In the genomic region with DNA sequence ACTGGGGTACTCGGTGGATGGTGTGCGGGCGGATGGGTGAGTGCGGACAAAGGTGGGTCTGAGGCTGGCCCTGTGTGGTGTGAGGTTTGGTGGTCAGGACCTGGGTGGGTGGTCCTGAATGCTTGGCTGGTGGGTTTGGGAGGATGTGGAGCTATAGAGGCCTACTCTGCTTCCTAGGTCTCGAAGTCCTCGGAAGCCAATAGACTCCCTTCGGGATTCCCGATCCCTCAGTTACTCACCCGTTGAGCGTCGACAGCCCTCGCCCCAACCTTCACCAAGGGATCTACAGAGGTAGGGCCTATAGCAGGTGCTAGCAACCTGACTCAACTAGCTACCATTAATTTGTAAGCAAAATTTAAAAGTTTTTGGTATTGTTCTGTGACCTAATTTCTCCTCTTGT, we compare ENCODE assay signal across 35 mouse cellular contexts. TPM values are rescaled to one million over a fixed set of nuclear protein-coding genes. Genes with fewer than 3 reads are reported as not detected.
A peak's percentile ranks its signal among the peaks of the same experiment; 100 is the strongest.
DNase-seq lines count a peak whose midpoint lies in the region; ATAC-seq and TF ChIP-seq lines count a peak whose summit lies in the region.
"Had no signal": no experiment of that assay in that cellular context is flagged by ENCODE, and none has a peak within 500 bp of the region (broad histone marks: within the 10 kb centered on the region; RNA-seq: fewer than 3 reads in every experiment).

No protein-coding gene starts in this region.

- intact Hi-C loops in left cerebral cortex, postnatal 4 days (cut with DNase I), result loop anchor here (2.0 kb wide), 1 partner anchor 13 kb away; no protein-coding TSS in a partner anchor

- WGBS in forebrain, embryonic 11.5 days, result 95% methylated on average over 12 of the region's 12 CpGs
- WGBS in forebrain, embryonic 12.5 days, result 89% methylated on average over 12 of the region's 12 CpGs
- WGBS in intestine, embryonic 14.5 days, result 92% methylated on average over 12 of the region's 12 CpGs
- WGBS in intestine, postnatal 0 days, result 87% methylated on average over 12 of the region's 12 CpGs
- 91% methylated on average over 12 of the region's 12 CpGs for WGBS in midbrain, embryonic 13.5 days
- WGBS in midbrain, embryonic 14.5 days, result 92% methylated on average over 12 of the region's 12 CpGs
- 88% methylated on average over 12 of the region's 12 CpGs for WGBS in stomach, postnatal 0 days

- peaks cover 8% of the 10 kb centered on the region; the same call in 1 of the 2 replicates for H3K9me3 ChIP-seq in forebrain, embryonic 11.5 days (ENCODE audit: control insufficient read depth, low read length)
- H3K9me3 ChIP-seq in forebrain, embryonic 12.5 days, result peaks cover 9% of the 10 kb centered on the region
- H3K9me3 ChIP-seq in intestine, embryonic 14.5 days (ENCODE audit: control insufficient read depth, low read length), result peaks cover 12% of the 10 kb centered on the region
- H3K9me3 ChIP-seq in intestine, postnatal 0 days (ENCODE audit: control insufficient read depth), result peaks cover 6% of the 10 kb centered on the region; the same call in 1 of the 2 replicates
- H3K9me3 ChIP-seq in midbrain, embryonic 13.5 days, result peaks cover 5% of the 10 kb centered on the region; the same call in 1 of the 2 replicates
- peaks cover 9% of the 10 kb centered on the region for H3K9me3 ChIP-seq in midbrain, embryonic 14.5 days (ENCODE audit: control insufficient read depth, low read length)
- H3K9me3 ChIP-seq in stomach, postnatal 0 days (ENCODE audit: control insufficient read depth, low read length), result peaks cover 6% of the 10 kb centered on the region; the same call in 1 of the 2 replicates
- H3K9me3 ChIP-seq: stomach, embryonic 15.5 days had no signal

- peaks cover 64% of the 10 kb centered on the region for H3K36me3 ChIP-seq in forebrain, embryonic 11.5 days (ENCODE audit: control insufficient read depth, insufficient read depth, low read length)
- peaks cover 89% of the 10 kb centered on the region for H3K36me3 ChIP-seq in forebrain, embryonic 12.5 days (replicated peaks)
- H3K36me3 ChIP-seq in intestine, embryonic 14.5 days (ENCODE audit: control insufficient read depth, insufficient read depth, low read length), result peaks cover 88% of the 10 kb centered on the region
- peaks cover 84% of the 10 kb centered on the region for H3K36me3 ChIP-seq in intestine, postnatal 0 days (ENCODE audit: control insufficient read depth, insufficient read depth)
- H3K36me3 ChIP-seq in midbrain, embryonic 13.5 days, result peaks cover 86% of the 10 kb centered on the region
- peaks cover 86% of the 10 kb centered on the region for H3K36me3 ChIP-seq in midbrain, embryonic 14.5 days (ENCODE audit: control insufficient read depth, insufficient read depth, low read length)
- H3K36me3 ChIP-seq in stomach, postnatal 0 days (ENCODE audit: control insufficient read depth, insufficient read depth, low read length), result peaks cover 46% of the 10 kb centered on the region

- no peak overlapping the region for H3K4me2 ChIP-seq in forebrain, embryonic 11.5 days (ENCODE audit: low read depth, low read length, severe bottlenecking)
- no peak overlapping the region for H3K4me2 ChIP-seq in forebrain, embryonic 12.5 days
- H3K4me2 ChIP-seq in intestine, embryonic 14.5 days (ENCODE audit: low read length), result no peak overlapping the region
- no peak overlapping the region for H3K4me2 ChIP-seq in intestine, postnatal 0 days (replicated peaks; ENCODE audit: low read depth)
- H3K4me2 ChIP-seq in midbrain, embryonic 13.5 days (replicated peaks), result no peak overlapping the region
- no peak overlapping the region for H3K4me2 ChIP-seq in midbrain, embryonic 14.5 days (ENCODE audit: low read length)
- no peak overlapping the region for H3K4me2 ChIP-seq in stomach, postnatal 0 days (replicated peaks; ENCODE audit: low read depth)
- H3K4me2 ChIP-seq: hindbrain, embryonic 13.5 days; kidney, embryonic 15.5 days; limb, embryonic 15.5 days; liver, embryonic 13.5 days; stomach, embryonic 15.5 days had no signal

- no peaks in the 10 kb centered on the region for H3K27me3 ChIP-seq in forebrain, embryonic 11.5 days (ENCODE audit: control insufficient read depth, insufficient read depth, low read length)
- H3K27me3 ChIP-seq in forebrain, embryonic 12.5 days, result no peaks in the 10 kb centered on the region
- H3K27me3 ChIP-seq in intestine, embryonic 14.5 days (replicated peaks; ENCODE audit: control insufficient read depth, insufficient read depth, low read length), result no peaks in the 10 kb centered on the region
- H3K27me3 ChIP-seq in intestine, postnatal 0 days (replicated peaks; ENCODE audit: control insufficient read depth, insufficient read depth, low read length), result no peaks in the 10 kb centered on the region
- no peaks in the 10 kb centered on the region for H3K27me3 ChIP-seq in midbrain, embryonic 13.5 days
- H3K27me3 ChIP-seq in midbrain, embryonic 14.5 days (ENCODE audit: control insufficient read depth, insufficient read depth, low read length), result no peaks in the 10 kb centered on the region
- no peaks in the 10 kb centered on the region for H3K27me3 ChIP-seq in stomach, postnatal 0 days (ENCODE audit: control insufficient read depth, insufficient read depth, low read length)
- H3K27me3 ChIP-seq: hindbrain, embryonic 13.5 days; kidney, embryonic 15.5 days; limb, embryonic 15.5 days; liver, embryonic 13.5 days; stomach, embryonic 15.5 days had no signal

- no peak overlapping the region for H3K27ac ChIP-seq in forebrain, embryonic 11.5 days (ENCODE audit: low read depth, low read length)
- no peak overlapping the region for H3K27ac ChIP-seq in forebrain, embryonic 12.5 days
- H3K27ac ChIP-seq in intestine, embryonic 14.5 days (ENCODE audit: low read depth), result no peak overlapping the region
- H3K27ac ChIP-seq in intestine, postnatal 0 days (ENCODE audit: low read depth, low read length), result no peak overlapping the region; the same call in 1 of the 2 replicates
- H3K27ac ChIP-seq in midbrain, embryonic 13.5 days, result no peak overlapping the region
- no peak overlapping the region for H3K27ac ChIP-seq in midbrain, embryonic 14.5 days (replicated peaks; ENCODE audit: low read depth, low read length)
- H3K27ac ChIP-seq in stomach, postnatal 0 days (replicated peaks), result no peak overlapping the region
- H3K27ac ChIP-seq: hindbrain, embryonic 13.5 days; kidney, embryonic 15.5 days; layer of hippocampus, adult 2 months; limb, embryonic 10.5 days; liver, embryonic 13.5 days; stomach, embryonic 15.5 days had no signal

- DNase-seq in forebrain, embryonic 11.5 days (ENCODE audit: low spot score), result no peak
- no peak for DNase-seq in intestine, embryonic 14.5 days (ENCODE audit: low spot score)
- DNase-seq in midbrain, embryonic 14.5 days, result no peak
- DNase-seq in stomach, postnatal 0 days (ENCODE audit: low spot score), result no peak
- DNase-seq in left cerebral cortex, postnatal 4 days, result no peak
- DNase-seq: adrenal gland, adult 2 months; adrenal gland, postnatal 36 days; cerebellum, adult 2 months; cerebellum, postnatal 14 days; gastrocnemius, postnatal 10 days; kidney, adult 11 months; kidney, postnatal 36 days; liver, embryonic 13.5 days; lung, adult 18-20 months; lung, postnatal 10 days; retina, postnatal 1 day; right cerebral cortex, postnatal 14 days; thymus, adult 18-20 months; thymus, postnatal 25 days had no signal

- peak; percentile 31; the same call in 1 of the 2 replicates for ATAC-seq in forebrain, embryonic 11.5 days (replicated peaks; ENCODE audit: low FRiP score)
- no peak for ATAC-seq in forebrain, embryonic 12.5 days (ENCODE audit: low FRiP score)
- peak; percentile 32; the same call in 1 of the 2 replicates for ATAC-seq in intestine, embryonic 14.5 days (replicated peaks; ENCODE audit: low FRiP score, low TSS enrichment, low read depth)
- no peak for ATAC-seq in intestine, postnatal 0 days
- 0 out of 2 replicates have a peak, but pooled peaks have one; percentile 46 for ATAC-seq in midbrain, embryonic 13.5 days
- ATAC-seq in midbrain, embryonic 14.5 days (ENCODE audit: low FRiP score, low TSS enrichment), result no peak
- ATAC-seq in stomach, postnatal 0 days (ENCODE audit: low FRiP score, low TSS enrichment), result 0 out of 2 replicates have a peak, but pooled peaks have one; percentile 13
- ATAC-seq: activated CD4-positive, CD25-positive, alpha-beta regulatory T cell, adult 4 months had no signal

- TF ChIP-seq EP300 in stomach, postnatal 0 days (optimal IDR thresholded peaks at IDR 0.05), result no peak

- peaks cover 8% of the 10 kb centered on the region; the same call in 1 of the 2 replicates for H3K4me1 ChIP-seq in forebrain, embryonic 11.5 days (replicated peaks; ENCODE audit: control insufficient read depth, insufficient read depth, low read length)
- peaks cover 20% of the 10 kb centered on the region for H3K4me1 ChIP-seq in forebrain, embryonic 12.5 days
- H3K4me1 ChIP-seq in intestine, embryonic 14.5 days (replicated peaks; ENCODE audit: control insufficient read depth, insufficient read depth, low read length), result peaks cover 13% of the 10 kb centered on the region
- no peaks in the 10 kb centered on the region; the same call in none of the 2 replicates for H3K4me1 ChIP-seq in intestine, postnatal 0 days (replicated peaks; ENCODE audit: control insufficient read depth, insufficient read depth, low read length)
- H3K4me1 ChIP-seq in midbrain, embryonic 13.5 days (replicated peaks), result peaks cover 20% of the 10 kb centered on the region
- H3K4me1 ChIP-seq in midbrain, embryonic 14.5 days (ENCODE audit: control insufficient read depth, insufficient read depth, low read length), result peaks cover 11% of the 10 kb centered on the region
- no peaks in the 10 kb centered on the region; the same call in 1 of the 2 replicates for H3K4me1 ChIP-seq in stomach, postnatal 0 days (replicated peaks; ENCODE audit: control insufficient read depth, insufficient read depth)

- no peak overlapping the region for H3K4me3 ChIP-seq in forebrain, embryonic 11.5 days (ENCODE audit: low read depth, low read length)
- H3K4me3 ChIP-seq in forebrain, embryonic 12.5 days (replicated peaks), result no peak overlapping the region
- H3K4me3 ChIP-seq in intestine, embryonic 14.5 days (ENCODE audit: low read depth, low read length), result no peak overlapping the region
- H3K4me3 ChIP-seq in intestine, postnatal 0 days (ENCODE audit: low read depth, low read length), result no peak overlapping the region
- H3K4me3 ChIP-seq in midbrain, embryonic 13.5 days (replicated peaks), result no peak overlapping the region
- no peak overlapping the region for H3K4me3 ChIP-seq in midbrain, embryonic 14.5 days (replicated peaks; ENCODE audit: low read depth, low read length)
- no peak overlapping the region for H3K4me3 ChIP-seq in stomach, postnatal 0 days (ENCODE audit: low read depth, low read length)
- H3K4me3 ChIP-seq: hindbrain, embryonic 13.5 days; kidney, embryonic 15.5 days; layer of hippocampus, adult 2 months; limb, embryonic 10.5 days; limb, embryonic 15.5 days; liver, embryonic 13.5 days; stomach, embryonic 15.5 days had no signal

- H3K9ac ChIP-seq in forebrain, embryonic 11.5 days (ENCODE audit: low read length), result no peak overlapping the region
- no peak overlapping the region for H3K9ac ChIP-seq in forebrain, embryonic 12.5 days
- H3K9ac ChIP-seq in intestine, embryonic 14.5 days (ENCODE audit: low read length), result no peak overlapping the region
- H3K9ac ChIP-seq in intestine, postnatal 0 days (ENCODE audit: low read depth, low read length), result no peak overlapping the region
- H3K9ac ChIP-seq in midbrain, embryonic 13.5 days (replicated peaks), result no peak overlapping the region
- H3K9ac ChIP-seq in midbrain, embryonic 14.5 days (replicated peaks; ENCODE audit: low read length), result no peak overlapping the region
- no peak overlapping the region for H3K9ac ChIP-seq in stomach, postnatal 0 days (ENCODE audit: low read length)
- H3K9ac ChIP-seq: hindbrain, embryonic 13.5 days; kidney, embryonic 15.5 days; limb, embryonic 15.5 days; liver, embryonic 13.5 days; stomach, embryonic 15.5 days had no signal

- TF ChIP-seq CTCF in intestine, postnatal 0 days (IDR thresholded peaks at IDR 0.05; ENCODE audit: low read depth), result no peak
- no peak for TF ChIP-seq CTCF in stomach, postnatal 0 days (IDR thresholded peaks at IDR 0.05; ENCODE audit: low read depth)

RNA-seq across cellular contexts. Expression of gene Elob, which starts 5.3 kb away (rescaled TPM):
- 1,038 and 1,041 TPM in 2 replicates for polyA plus RNA-seq in forebrain, embryonic 11.5 days (2014; fragmentation: Nextera tagmentation; extraction: Ambion mirVana)
- polyA plus RNA-seq in forebrain, embryonic 12.5 days (2016; fragmentation: Nextera tagmentation; extraction: Ambion mirVana), result 1,039 and 1,118 TPM in 2 replicates
- polyA plus RNA-seq in intestine, embryonic 14.5 days (2014; fragmentation: Nextera tagmentation; extraction: Ambion mirVana), result 1,105 and 1,121 TPM in 2 replicates
- polyA plus RNA-seq in intestine, postnatal 0 days (2015; fragmentation: Nextera tagmentation; extraction: Ambion mirVana), result 994 and 1,025 TPM in 2 replicates
- 1,286 and 1,324 TPM in 2 replicates for polyA plus RNA-seq in midbrain, embryonic 13.5 days (2015; fragmentation: Nextera tagmentation; extraction: Ambion mirVana)
- polyA plus RNA-seq in midbrain, embryonic 14.5 days (2014; fragmentation: Nextera tagmentation; extraction: Ambion mirVana), result 1,255 and 1,621 TPM in 2 replicates
- 881 and 1,013 TPM in 2 replicates for polyA plus RNA-seq in stomach, postnatal 0 days (2015; fragmentation: Nextera tagmentation; extraction: Ambion mirVana)
- total RNA-seq in left cerebral cortex, postnatal 4 days (2021), result 100 to 1,000 TPM; 435 to 447 TPM

RNA-seq across cellular contexts. Expression of gene Prss33, which starts 12.2 kb away (rescaled TPM):
- polyA plus RNA-seq in forebrain, embryonic 11.5 days (2014; fragmentation: Nextera tagmentation; extraction: Ambion mirVana), result not detected in 2 replicates
- 0.14 TPM in 1 of 2 replicates, not detected in the other for polyA plus RNA-seq in forebrain, embryonic 12.5 days (2016; fragmentation: Nextera tagmentation; extraction: Ambion mirVana)
- 0.26 TPM in 1 of 2 replicates, not detected in the other for polyA plus RNA-seq in intestine, embryonic 14.5 days (2014; fragmentation: Nextera tagmentation; extraction: Ambion mirVana)
- polyA plus RNA-seq in intestine, postnatal 0 days (2015; fragmentation: Nextera tagmentation; extraction: Ambion mirVana), result not detected in 2 replicates
- 0.30 and 0.36 TPM in 2 replicates for polyA plus RNA-seq in midbrain, embryonic 13.5 days (2015; fragmentation: Nextera tagmentation; extraction: Ambion mirVana)
- 0.41 TPM in 1 of 2 replicates, not detected in the other for polyA plus RNA-seq in midbrain, embryonic 14.5 days (2014; fragmentation: Nextera tagmentation; extraction: Ambion mirVana)
- polyA plus RNA-seq in stomach, postnatal 0 days (2015; fragmentation: Nextera tagmentation; extraction: Ambion mirVana), result 0.11 TPM in 1 of 2 replicates, not detected in the other
- under 1 TPM; 0.34 to 0.48 TPM for total RNA-seq in left cerebral cortex, postnatal 4 days (2021)
- total RNA-seq: adrenal gland, adult 2 months; adrenal gland, postnatal 36 days; gastrocnemius, postnatal 10 days; heart, adult 8-10 months; heart, postnatal 25 days; layer of hippocampus, adult 2 months; layer of hippocampus, postnatal 25 days had no signal
- polyA plus RNA-seq: embryonic facial prominence, embryonic 11.5 days; heart, embryonic 14.5 days; limb, embryonic 10.5 days; limb, embryonic 15.5 days; liver, embryonic 13.5 days; neural tube, embryonic 14.5 days; stomach, embryonic 15.5 days had no signal

RNA-seq across cellular contexts. Expression of gene Prss32, which starts 20.0 kb away (rescaled TPM):
- polyA plus RNA-seq in forebrain, embryonic 11.5 days (2014; fragmentation: Nextera tagmentation; extraction: Ambion mirVana), result not detected in 2 replicates
- not detected in 2 replicates for polyA plus RNA-seq in forebrain, embryonic 12.5 days (2016; fragmentation: Nextera tagmentation; extraction: Ambion mirVana)
- polyA plus RNA-seq in intestine, embryonic 14.5 days (2014; fragmentation: Nextera tagmentation; extraction: Ambion mirVana), result 1.1 and 1.5 TPM in 2 replicates
- polyA plus RNA-seq in intestine, postnatal 0 days (2015; fragmentation: Nextera tagmentation; extraction: Ambion mirVana), result 16.2 and 23.1 TPM in 2 replicates
- not detected in 2 replicates for polyA plus RNA-seq in midbrain, embryonic 13.5 days (2015; fragmentation: Nextera tagmentation; extraction: Ambion mirVana)
- not detected in 2 replicates for polyA plus RNA-seq in midbrain, embryonic 14.5 days (2014; fragmentation: Nextera tagmentation; extraction: Ambion mirVana)
- 13.6 and 14.8 TPM in 2 replicates for polyA plus RNA-seq in stomach, postnatal 0 days (2015; fragmentation: Nextera tagmentation; extraction: Ambion mirVana)
- total RNA-seq in left cerebral cortex, postnatal 4 days (2021), result 1 to 10 TPM in 1 of 2 experiments, under 1 TPM in 1; 0.74 to 1.4 TPM
- total RNA-seq: adrenal gland, adult 2 months; adrenal gland, postnatal 36 days; gastrocnemius, postnatal 10 days; heart, adult 8-10 months; heart, postnatal 25 days; layer of hippocampus, adult 2 months; layer of hippocampus, postnatal 25 days had no signal
- polyA plus RNA-seq: adrenal gland, adult 2 months; cerebellum, adult 2 months; embryonic facial prominence, embryonic 11.5 days; heart, embryonic 14.5 days; hindbrain, embryonic 13.5 days; kidney, embryonic 15.5 days; limb, embryonic 10.5 days; limb, embryonic 15.5 days; liver, embryonic 13.5 days; neural tube, embryonic 14.5 days had no signal

RNA-seq across cellular contexts. Expression of gene Prss41, which starts 20.4 kb away (rescaled TPM):
- polyA plus RNA-seq in forebrain, embryonic 11.5 days (2014; fragmentation: Nextera tagmentation; extraction: Ambion mirVana), result 2.1 and 2.6 TPM in 2 replicates
- polyA plus RNA-seq in forebrain, embryonic 12.5 days (2016; fragmentation: Nextera tagmentation; extraction: Ambion mirVana), result 1.3 and 3.0 TPM in 2 replicates
- 2.1 and 2.9 TPM in 2 replicates for polyA plus RNA-seq in intestine, embryonic 14.5 days (2014; fragmentation: Nextera tagmentation; extraction: Ambion mirVana)
- polyA plus RNA-seq in intestine, postnatal 0 days (2015; fragmentation: Nextera tagmentation; extraction: Ambion mirVana), result 5.2 and 6.2 TPM in 2 replicates
- polyA plus RNA-seq in midbrain, embryonic 13.5 days (2015; fragmentation: Nextera tagmentation; extraction: Ambion mirVana), result 0.94 and 1.5 TPM in 2 replicates
- polyA plus RNA-seq in midbrain, embryonic 14.5 days (2014; fragmentation: Nextera tagmentation; extraction: Ambion mirVana), result 1.00 and 2.2 TPM in 2 replicates
- 0.88 and 0.90 TPM in 2 replicates for polyA plus RNA-seq in stomach, postnatal 0 days (2015; fragmentation: Nextera tagmentation; extraction: Ambion mirVana)
- 1 to 10 TPM; 3.8 to 4.7 TPM for total RNA-seq in left cerebral cortex, postnatal 4 days (2021)
- total RNA-seq: gastrocnemius, postnatal 10 days; heart, postnatal 25 days had no signal
- polyA plus RNA-seq: heart, embryonic 14.5 days had no signal

RNA-seq across cellular contexts. Expression of gene Srrm2, which starts 33.3 kb away (rescaled TPM):
- 541 and 559 TPM in 2 replicates for polyA plus RNA-seq in forebrain, embryonic 11.5 days (2014; fragmentation: Nextera tagmentation; extraction: Ambion mirVana)
- 660 and 697 TPM in 2 replicates for polyA plus RNA-seq in forebrain, embryonic 12.5 days (2016; fragmentation: Nextera tagmentation; extraction: Ambion mirVana)
- 451 and 452 TPM in 2 replicates for polyA plus RNA-seq in intestine, embryonic 14.5 days (2014; fragmentation: Nextera tagmentation; extraction: Ambion mirVana)
- polyA plus RNA-seq in intestine, postnatal 0 days (2015; fragmentation: Nextera tagmentation; extraction: Ambion mirVana), result 185 and 230 TPM in 2 replicates
- polyA plus RNA-seq in midbrain, embryonic 13.5 days (2015; fragmentation: Nextera tagmentation; extraction: Ambion mirVana), result 639 and 664 TPM in 2 replicates
- polyA plus RNA-seq in midbrain, embryonic 14.5 days (2014; fragmentation: Nextera tagmentation; extraction: Ambion mirVana), result 498 and 502 TPM in 2 replicates
- 211 and 215 TPM in 2 replicates for polyA plus RNA-seq in stomach, postnatal 0 days (2015; fragmentation: Nextera tagmentation; extraction: Ambion mirVana)
- total RNA-seq in left cerebral cortex, postnatal 4 days (2021), result 100 to 1,000 TPM; 518 to 552 TPM

Comparison
In these comparisons a context has a peak if more than half of its experiments do, and no peak if none do; other contexts are left out.
1. ATAC-seq: peak in forebrain, embryonic 11.5 days (single experiment), intestine, embryonic 14.5 days (single experiment), midbrain, embryonic 13.5 days (single experiment) and stomach, postnatal 0 days (single experiment); none in forebrain, embryonic 12.5 days (single experiment), intestine, postnatal 0 days (single experiment) and midbrain, embryonic 14.5 days (single experiment).